Mouse (Mus musculus): Measurements from ENCODE around the gene Gm20604. TPM values are rescaled to one million over a fixed set of nuclear protein-coding genes. Genes with fewer than 3 reads are reported as not detected.

The Gm20604 gene
- polyA plus RNA-seq, 1 experiment from 2014 or later: 30.5 TPM

GRCm38 (mm10) chr12:102739096-102739495 is 19.4 kb downstream of the Gm20604 start:
- ATAC-seq (ENCODE audit: low FRiP score, low read depth): no peak
- no peaks in the 10 kb centered on the region for H3K9me3 ChIP-seq
- no peak overlapping the region for H3K9ac ChIP-seq
- H3K4me1 ChIP-seq: peaks cover 12% of the 10 kb centered on the region
- no peak overlapping the region for H3K27ac ChIP-seq
- no peak overlapping the region for H3K4me2 ChIP-seq (replicated peaks)
- no peaks in the 10 kb centered on the region for H3K36me3 ChIP-seq
- H3K27me3 ChIP-seq (replicated peaks): no peaks in the 10 kb centered on the region
- H3K4me3 ChIP-seq: no peak overlapping the region
- 84% methylated on average over 5 of the region's 5 CpGs for WGBS

GRCm38 (mm10) chr12:102733381-102733780 is 25.1 kb downstream of the Gm20604 start:
- H3K4me2 ChIP-seq (replicated peaks): no peak overlapping the region
- H3K4me1 ChIP-seq: peaks cover 18% of the 10 kb centered on the region
- ATAC-seq (ENCODE audit: low FRiP score, low read depth): no peak
- WGBS: 21% methylated on average over 4 of the region's 5 CpGs
- no peaks in the 10 kb centered on the region for H3K9me3 ChIP-seq
- H3K27ac ChIP-seq: no peak overlapping the region
- H3K9ac ChIP-seq: no peak overlapping the region
- no peaks in the 10 kb centered on the region for H3K36me3 ChIP-seq
- no peak overlapping the region for H3K4me3 ChIP-seq
- no peaks in the 10 kb centered on the region for H3K27me3 ChIP-seq (replicated peaks)

GRCm38 (mm10) chr12:102730798-102731619 is 27.5 kb downstream of the Gm20604 start:
- no peaks in the 10 kb centered on the region for H3K9me3 ChIP-seq
- H3K4me2 ChIP-seq (replicated peaks): peak overlapping the region; percentile 61
- H3K36me3 ChIP-seq: no peaks in the 10 kb centered on the region
- peak overlapping the region; percentile 82 for H3K27ac ChIP-seq
- no peaks in the 10 kb centered on the region for H3K27me3 ChIP-seq (replicated peaks)
- H3K9ac ChIP-seq: peak overlapping the region; percentile 21; the same call in 1 of the 2 replicates
- WGBS: 11% methylated on average over 16 of the region's 16 CpGs
- peak; percentile 67 for ATAC-seq (ENCODE audit: low FRiP score, low read depth)
- H3K4me1 ChIP-seq: peaks cover 18% of the 10 kb centered on the region
- 0 out of 2 replicates have a peak overlapping the region, but pooled peaks have one; percentile 7 for H3K4me3 ChIP-seq

- H3K9me3 ChIP-seq: no peaks in the 10 kb centered on the region
- peak overlapping the region; percentile 61 for H3K4me2 ChIP-seq (replicated peaks)
- H3K27me3 ChIP-seq (replicated peaks): no peaks in the 10 kb centered on the region
- peak overlapping the region; percentile 21; the same call in 1 of the 2 replicates for H3K9ac ChIP-seq
- peak overlapping the region; percentile 22; the same call in 1 of the 2 replicates for H3K4me3 ChIP-seq
- peak overlapping the region; percentile 82 for H3K27ac ChIP-seq
- 20% methylated on average over 26 of the region's 26 CpGs for WGBS
- peak; percentile 98 for ATAC-seq (ENCODE audit: low FRiP score, low read depth)
- H3K36me3 ChIP-seq: no peaks in the 10 kb centered on the region
- peaks cover 18% of the 10 kb centered on the region for H3K4me1 ChIP-seq
Observed at GRCm38 (mm10) chr12:102729855-102730797, 28.3 kb downstream of the Gm20604 start.

GRCm38 (mm10) chr12:102725761-102726175 is 32.7 kb downstream of the Gm20604 start:
- ATAC-seq (ENCODE audit: low FRiP score, low read depth): no peak
- no peaks in the 10 kb centered on the region for H3K9me3 ChIP-seq
- peaks cover 7% of the 10 kb centered on the region for H3K4me1 ChIP-seq
- H3K4me2 ChIP-seq (replicated peaks): no peak overlapping the region
- no peak overlapping the region for H3K9ac ChIP-seq
- 83% methylated on average over 7 of the region's 7 CpGs for WGBS
- no peaks in the 10 kb centered on the region for H3K27me3 ChIP-seq (replicated peaks)
- H3K4me3 ChIP-seq: no peak overlapping the region
- H3K27ac ChIP-seq: no peak overlapping the region
- no peaks in the 10 kb centered on the region for H3K36me3 ChIP-seq

- 97% methylated on average over 6 of the region's 6 CpGs for WGBS
- H3K27me3 ChIP-seq (replicated peaks): no peaks in the 10 kb centered on the region
- ATAC-seq (ENCODE audit: low FRiP score, low read depth): no peak
- H3K36me3 ChIP-seq: no peaks in the 10 kb centered on the region
- no peak overlapping the region for H3K4me2 ChIP-seq (replicated peaks)
- H3K4me3 ChIP-seq: no peak overlapping the region
- no peaks in the 10 kb centered on the region for H3K9me3 ChIP-seq
- H3K9ac ChIP-seq: no peak overlapping the region
- peaks cover 3% of the 10 kb centered on the region for H3K4me1 ChIP-seq
- no peak overlapping the region for H3K27ac ChIP-seq
Observed at GRCm38 (mm10) chr12:102725146-102725545, 33.3 kb downstream of the Gm20604 start.

- no peak overlapping the region for H3K4me2 ChIP-seq (replicated peaks)
- no peaks in the 10 kb centered on the region for H3K4me1 ChIP-seq
- H3K9me3 ChIP-seq: no peaks in the 10 kb centered on the region
- no peak for ATAC-seq (ENCODE audit: low FRiP score, low read depth)
- H3K9ac ChIP-seq: no peak overlapping the region
- H3K27me3 ChIP-seq (replicated peaks): no peaks in the 10 kb centered on the region
- 84% methylated on average over 6 of the region's 6 CpGs for WGBS
- H3K27ac ChIP-seq: no peak overlapping the region
- no peaks in the 10 kb centered on the region for H3K36me3 ChIP-seq
- H3K4me3 ChIP-seq: no peak overlapping the region
Observed at GRCm38 (mm10) chr12:102723861-102724260, 34.6 kb downstream of the Gm20604 start.

GRCm38 (mm10) chr12:102722966-102723365 is 35.5 kb downstream of the Gm20604 start:
- H3K4me1 ChIP-seq: no peaks in the 10 kb centered on the region
- WGBS: 75% methylated on average over 8 of the region's 8 CpGs
- no peaks in the 10 kb centered on the region for H3K27me3 ChIP-seq (replicated peaks)
- no peak for ATAC-seq (ENCODE audit: low FRiP score, low read depth)
- H3K9me3 ChIP-seq: no peaks in the 10 kb centered on the region
- no peak overlapping the region for H3K4me2 ChIP-seq (replicated peaks)
- H3K9ac ChIP-seq: no peak overlapping the region
- no peaks in the 10 kb centered on the region for H3K36me3 ChIP-seq
- no peak overlapping the region for H3K4me3 ChIP-seq
- no peak overlapping the region for H3K27ac ChIP-seq

- Histone ChIP-seq H3K27me3 (replicated peaks) (no peaks in the 10 kb centered on the region), H3K9me3 (no peaks in the 10 kb centered on the region), H3K4me2 (replicated peaks) (no peak overlapping the region), H3K36me3 (no peaks in the 10 kb centered on the region), H3K27ac (no peak overlapping the region), H3K4me1 (no peaks in the 10 kb centered on the region), H3K4me3 (no peak overlapping the region), H3K9ac (no peak overlapping the region)
- 52% methylated on average over 11 of the region's 11 CpGs for WGBS
- no peak for ATAC-seq (ENCODE audit: low FRiP score, low read depth)
Observed at GRCm38 (mm10) chr12:102722451-102722850, 36.0 kb downstream of the Gm20604 start.

GRCm38 (mm10) chr12:102719552-102720315 is 38.7 kb downstream of the Gm20604 start:
- H3K4me2 ChIP-seq (replicated peaks): no peak overlapping the region

GRCm38 (mm10) chr12:102714654-102715395 is 43.6 kb downstream of the Gm20604 start:
- Histone ChIP-seq H3K27ac (no peak overlapping the region), H3K27me3 (replicated peaks) (no peaks in the 10 kb centered on the region), H3K4me1 (no peaks in the 10 kb centered on the region), H3K36me3 (no peaks in the 10 kb centered on the region), H3K4me3 (no peak overlapping the region), H3K9me3 (no peaks in the 10 kb centered on the region), H3K4me2 (replicated peaks) (no peak overlapping the region), H3K9ac (no peak overlapping the region)
- ATAC-seq (ENCODE audit: low FRiP score, low read depth): no peak
- 82% methylated on average over 10 of the region's 10 CpGs for WGBS

More at GRCm38 (mm10) chr12:102719552-102720315, 38.7 kb downstream of the Gm20604 start:
- Histone ChIP-seq H3K27me3 (replicated peaks) (no peaks in the 10 kb centered on the region), H3K36me3 (no peaks in the 10 kb centered on the region), H3K4me1 (no peaks in the 10 kb centered on the region), H3K27ac (no peak overlapping the region), H3K9me3 (no peaks in the 10 kb centered on the region), H3K4me3 (no peak overlapping the region), H3K9ac (no peak overlapping the region)
- 33% methylated on average over 13 of the region's 13 CpGs for WGBS
- ATAC-seq (ENCODE audit: low FRiP score, low read depth): peak; percentile 50; the same call in 1 of the 2 replicates
